ENCODE assay signal across 7 mouse cellular contexts in genomic region chr13:28949279-28949915, GRCm38 (mm10). TPM values are rescaled to one million over a fixed set of nuclear protein-coding genes. Genes with fewer than 3 reads are reported as not detected.
DNase-seq lines count a peak whose midpoint lies in the region; ATAC-seq and TF ChIP-seq lines count a peak whose summit lies in the region.

No protein-coding gene starts in this region.

- no peaks in the 10 kb centered on the region for H3K9me3 ChIP-seq in lung, embryonic 14.5 days (ENCODE audit: low read depth, low read length)
- no peaks in the 10 kb centered on the region for H3K9me3 ChIP-seq in embryonic facial prominence, embryonic 15.5 days (replicated peaks)

- H3K27ac ChIP-seq in lung, embryonic 14.5 days (ENCODE audit: low read depth): peak overlapping the region; percentile 63; the same call in 1 of the 2 replicates
- H3K27ac ChIP-seq in embryonic facial prominence, embryonic 15.5 days (replicated peaks): 0 out of 2 replicates have a peak overlapping the region, but pooled peaks have one; percentile 39

- H3K4me2 ChIP-seq in lung, embryonic 14.5 days: peak overlapping the region; percentile 75
- H3K4me2 ChIP-seq in embryonic facial prominence, embryonic 15.5 days (replicated peaks): peak overlapping the region; percentile 50

- TF ChIP-seq CTCF in lung, embryonic 14.5 days (IDR thresholded peaks at IDR 0.05; ENCODE audit: low read depth): no peak
- TF ChIP-seq CTCF in lung, adult 2 months (IDR thresholded peaks at IDR 0.05; ENCODE audit: insufficient read depth, low read length): no peak

- peak; percentile 63 for DNase-seq in lung, embryonic 14.5 days
- no peak for DNase-seq in lung, adult 2 months
- DNase-seq in kidney, postnatal 14 days: peak; percentile 35
- DNase-seq in retina, postnatal 1 day: peak; percentile 44
- no peak for DNase-seq in adrenal gland, postnatal 10 days
- DNase-seq in urinary bladder, postnatal 36 days (ENCODE audit: low spot score in 2 of 2): no peak

- peak overlapping the region; percentile 87 for H3K4me3 ChIP-seq in lung, embryonic 14.5 days (ENCODE audit: low read depth, low read length)
- H3K4me3 ChIP-seq in lung, adult 2 months (replicated peaks; ENCODE audit: extremely low read depth, low read depth, low read length): no peak overlapping the region
- H3K4me3 ChIP-seq in embryonic facial prominence, embryonic 15.5 days (replicated peaks): peak overlapping the region; percentile 45

- peak overlapping the region; percentile 67 for H3K9ac ChIP-seq in lung, embryonic 14.5 days
- peak overlapping the region; percentile 19; the same call in 1 of the 2 replicates for H3K9ac ChIP-seq in embryonic facial prominence, embryonic 15.5 days

- no peak for TF ChIP-seq POLR2A in lung, adult 2 months (IDR thresholded peaks at IDR 0.05; ENCODE audit: borderline replicate concordance, extremely low read depth, low read depth, low read length)

- peaks cover 28% of the 10 kb centered on the region for H3K36me3 ChIP-seq in lung, embryonic 14.5 days (ENCODE audit: insufficient read depth)
- H3K36me3 ChIP-seq in embryonic facial prominence, embryonic 15.5 days: no peaks in the 10 kb centered on the region

- H3K4me1 ChIP-seq in lung, embryonic 14.5 days (ENCODE audit: insufficient read depth): peaks cover 6% of the 10 kb centered on the region; the same call in 1 of the 2 replicates
- H3K4me1 ChIP-seq in lung, adult 2 months (ENCODE audit: control insufficient read depth, insufficient read depth, low read length): peaks cover 7% of the 10 kb centered on the region
- peaks cover 24% of the 10 kb centered on the region for H3K4me1 ChIP-seq in embryonic facial prominence, embryonic 15.5 days

- no peaks in the 10 kb centered on the region for H3K27me3 ChIP-seq in lung, embryonic 14.5 days (ENCODE audit: insufficient read depth, low read length)
- no peaks in the 10 kb centered on the region for H3K27me3 ChIP-seq in embryonic facial prominence, embryonic 15.5 days

- ATAC-seq in lung, embryonic 14.5 days (ENCODE audit: insufficient read depth): no peak
- no peak for ATAC-seq in embryonic facial prominence, embryonic 15.5 days (ENCODE audit: insufficient number of reproducible peaks, low FRiP score, low TSS enrichment, low read depth)

- WGBS in lung, embryonic 14.5 days: 2% methylated on average over 11 of the region's 11 CpGs
- 3% methylated on average over 11 of the region's 11 CpGs for WGBS in lung, adult 2 months
- 2% methylated on average over 11 of the region's 11 CpGs for WGBS in embryonic facial prominence, embryonic 15.5 days

RNA-seq across cellular contexts. Expression of gene Sox4, which starts 4.1 kb away (rescaled TPM):
- polyA plus RNA-seq in lung, embryonic 14.5 days (2014; fragmentation: Nextera tagmentation; extraction: Ambion mirVana): 93.2 and 97.5 TPM in 2 replicates
- polyA plus RNA-seq in lung, adult 2 months (2012; rRNA removed): 33.6 and 33.8 TPM in 2 replicates
- polyA plus RNA-seq in embryonic facial prominence, embryonic 15.5 days (2015; fragmentation: Nextera tagmentation; extraction: Ambion mirVana): 56.7 and 58.5 TPM in 2 replicates
- 10 to 100 TPM; 23.4 to 42.3 TPM for total RNA-seq in adrenal gland, postnatal 10 days (2021)

Comparison
In these comparisons a context has a peak if more than half of its experiments do, and no peak if none do; other contexts are left out.
1. DNase-seq: peak in lung, embryonic 14.5 days (single experiment), kidney, postnatal 14 days (single experiment) and retina, postnatal 1 day (single experiment); none in lung, adult 2 months (single experiment), adrenal gland, postnatal 10 days (single experiment) and urinary bladder, postnatal 36 days (0 of 2).